Mouse (Mus musculus) hindbrain, embryonic 11.5 days (tissue): ENCODE measurements at regions not wholly inside any gene's neighbourhood (a gene's known extent, or its start where the extent isn't known, plus 50 kb on each side); places are given as distances from the start of the nearest gene placed in this dataset.

ENCODE experiments used
- ATAC-seq: fragments of 200-750 bp; cut with Nextera tagmentation; 2 replicates; pipeline ENCODE4 v1.8.0; 2017; ENCODE audit warnings: mild to moderate bottlenecking, moderate TSS enrichment, moderate library complexity; ENCODE audit not compliant: low FRiP score
- DNase-seq: peaks from one replicate; pipeline ENCODE4 v3.0.0-alpha.2; 2015; ENCODE audit warnings: low spot score
- H3K27ac ChIP-seq: fragments of 300-500 bp; sonication (generic); 2 replicates; pipeline ENCODE4 v1.5.1; 2014; ENCODE audit warnings: mild to moderate bottlenecking, low read depth, low read length
- H3K27me3 ChIP-seq: fragments of 300-500 bp; sonication (generic); 2 replicates; pipeline ENCODE4 v1.6.1; 2014; ENCODE audit warnings: mild to moderate bottlenecking, low read length, moderate library complexity, mixed read lengths; ENCODE audit not compliant: control insufficient read depth, insufficient read depth
- H3K36me3 ChIP-seq: fragments of 300-500 bp; sonication (generic); 2 replicates; pipeline ENCODE4 v1.6.1; 2014; ENCODE audit warnings: mild to moderate bottlenecking, low read length, moderate library complexity, mixed read lengths; ENCODE audit not compliant: control insufficient read depth, insufficient read depth
- H3K4me1 ChIP-seq: fragments of 300-500 bp; sonication (generic); replicated peaks from 2 replicates; pipeline ENCODE4 v1.6.1; 2014; ENCODE audit warnings: low read length, mixed read lengths; ENCODE audit not compliant: control insufficient read depth, insufficient read depth
- H3K4me2 ChIP-seq: fragments of 300-500 bp; sonication (generic); replicated peaks from 2 replicates; pipeline ENCODE4 v1.6.1; 2014; ENCODE audit warnings: mild to moderate bottlenecking, low read depth, low read length
- H3K4me3 ChIP-seq: fragments of 300-500 bp; sonication (generic); 2 replicates; pipeline ENCODE4 v1.5.1; 2014; ENCODE audit warnings: low read depth, low read length
- H3K9ac ChIP-seq: fragments of 300-500 bp; sonication (generic); 2 replicates; pipeline ENCODE4 v1.6.1; 2014; ENCODE audit warnings: low read depth, low read length
- H3K9me3 ChIP-seq: fragments of 300-500 bp; sonication (generic); 2 replicates; pipeline ENCODE4 v1.6.1; 2016; ENCODE audit warnings: low read length; ENCODE audit not compliant: control insufficient read depth
- WGBS: fragments of 180-500 bp; shearing (Covaris S2); extraction: QIAGEN DNeasy Blood & Tissue Kit; methylation state at CpG from one replicate; pipeline ENCODE4 v1.1.7; 2014; 5-methylcytosine and 5-hydroxymethylcytosine counted together

- ATAC-seq = no peak
- H3K4me1 ChIP-seq = no peaks in the 10 kb centered on the region
- no peaks in the 10 kb centered on the region for H3K36me3 ChIP-seq
- 45% methylated on average over 11 of the region's 11 CpGs for WGBS
- no peak overlapping the region for H3K9ac ChIP-seq
- no peak overlapping the region for H3K4me2 ChIP-seq
- H3K9me3 ChIP-seq = no peaks in the 10 kb centered on the region
- peak; percentile 25 for DNase-seq
- no peak overlapping the region for H3K4me3 ChIP-seq
- no peaks in the 10 kb centered on the region for H3K27me3 ChIP-seq
- no peak overlapping the region for H3K27ac ChIP-seq
These were observed 651.8 kb downstream of the Ntrk3 start for GRCm38 (mm10) chr7:78085783-78086565.

DNA sequence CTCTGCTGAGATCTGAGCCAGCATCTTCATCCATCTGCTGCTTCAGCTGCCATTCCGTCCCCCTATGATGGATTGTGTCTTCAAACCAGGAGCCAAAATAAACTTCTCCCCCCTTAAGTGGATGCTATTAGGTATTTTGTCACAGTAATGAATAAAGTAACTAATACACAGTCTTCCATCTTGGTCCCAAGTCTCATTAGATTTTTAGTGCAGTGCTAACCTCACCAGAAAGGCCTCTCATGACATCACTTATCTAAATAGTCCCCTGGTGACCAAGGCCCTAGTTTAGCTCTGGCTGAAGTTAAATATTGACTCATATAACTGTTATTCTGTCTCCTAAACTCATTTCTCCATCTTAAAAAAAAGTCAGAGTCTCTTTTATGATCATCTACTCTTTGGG lies 658.1 kb downstream of the Ntrk3 start:
- no peaks in the 10 kb centered on the region for H3K36me3 ChIP-seq
- no peak for DNase-seq
- H3K4me2 ChIP-seq = no peak overlapping the region
- H3K4me1 ChIP-seq = no peaks in the 10 kb centered on the region
- no peak overlapping the region for H3K4me3 ChIP-seq
- no peak for ATAC-seq
- H3K27ac ChIP-seq = no peak overlapping the region
- no peaks in the 10 kb centered on the region for H3K27me3 ChIP-seq
- H3K9ac ChIP-seq = no peak overlapping the region
- WGBS = 57% methylated on average over 1 of the region's 1 CpGs
- H3K9me3 ChIP-seq = no peaks in the 10 kb centered on the region

DNA sequence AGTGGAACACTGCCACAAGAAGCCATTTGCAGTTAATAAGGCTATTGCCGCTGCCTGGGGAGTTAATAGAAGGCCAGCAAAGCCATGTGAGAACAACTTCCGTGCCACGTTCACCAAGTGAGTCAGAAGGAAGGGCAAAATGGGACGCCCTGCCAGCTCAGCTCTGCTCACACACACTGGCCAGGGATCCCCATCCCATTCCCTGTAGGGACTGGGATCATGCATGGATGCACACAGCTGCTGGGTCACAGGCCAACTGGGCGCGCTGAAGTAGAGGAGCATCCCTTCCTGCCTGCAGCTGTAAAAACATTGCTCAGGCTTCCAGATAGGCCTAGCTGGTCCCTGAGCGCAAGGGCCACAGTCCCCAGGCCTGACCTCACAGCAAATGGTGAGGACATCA lies 666.7 kb downstream of the Ntrk3 start:
- 61% methylated on average over 7 of the region's 7 CpGs for WGBS
- no peaks in the 10 kb centered on the region for H3K9me3 ChIP-seq
- ATAC-seq = no peak

DNA sequence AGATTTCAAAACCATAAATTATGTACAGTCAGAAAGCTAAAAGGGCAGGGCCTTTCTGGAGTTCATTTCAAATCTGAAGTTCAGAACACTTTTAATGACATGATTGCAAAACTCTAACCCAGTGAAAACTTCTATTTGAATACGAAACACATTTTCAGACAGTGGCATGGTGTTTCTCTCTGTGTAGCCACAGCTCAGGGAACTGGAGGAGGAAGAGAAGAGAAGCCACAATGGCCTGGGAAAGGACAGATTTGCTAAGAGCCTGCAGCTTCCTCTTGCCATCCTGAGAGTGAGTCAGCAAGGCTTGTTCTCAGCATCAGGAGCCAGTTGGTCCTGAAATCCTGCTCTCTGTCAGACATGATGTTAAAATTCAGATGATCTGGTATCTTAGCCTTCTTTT lies 676.2 kb downstream of the Ntrk3 start:
- H3K4me1 ChIP-seq = no peaks in the 10 kb centered on the region
- 92% methylated on average over 1 of the region's 1 CpGs for WGBS
- no peak overlapping the region for H3K4me3 ChIP-seq
- no peak overlapping the region for H3K4me2 ChIP-seq
- no peak overlapping the region for H3K9ac ChIP-seq
- no peak for DNase-seq
- no peaks in the 10 kb centered on the region for H3K9me3 ChIP-seq
- no peaks in the 10 kb centered on the region for H3K36me3 ChIP-seq
- no peak for ATAC-seq
- no peaks in the 10 kb centered on the region for H3K27me3 ChIP-seq
- no peak overlapping the region for H3K27ac ChIP-seq

More for the DNA sequence above, 666.7 kb downstream of the Ntrk3 start:
- no peak overlapping the region for H3K4me3 ChIP-seq
- no peak overlapping the region for H3K27ac ChIP-seq
- no peak overlapping the region for H3K9ac ChIP-seq
- H3K4me1 ChIP-seq = no peaks in the 10 kb centered on the region
- H3K36me3 ChIP-seq = no peaks in the 10 kb centered on the region
- H3K4me2 ChIP-seq = no peak overlapping the region
- DNase-seq = peak; percentile 3
- H3K27me3 ChIP-seq = no peaks in the 10 kb centered on the region

DNA sequence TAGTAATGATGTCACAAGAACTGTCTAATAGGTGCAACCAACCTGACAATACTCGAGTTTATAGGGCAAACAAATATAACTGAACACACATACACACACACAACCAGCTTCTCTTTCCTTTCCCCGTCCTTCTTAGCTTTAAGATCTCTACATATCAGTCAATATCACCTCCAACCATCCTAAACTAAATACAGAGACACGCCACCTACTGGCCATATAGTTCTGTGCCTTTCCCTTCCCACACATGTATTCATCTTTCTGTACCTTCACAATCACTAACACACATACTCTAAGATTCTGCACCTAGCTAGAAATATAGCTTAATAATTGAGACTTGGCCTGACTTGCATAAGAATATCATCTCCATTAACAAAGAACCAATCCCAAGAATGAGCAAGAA lies 688.2 kb downstream of the Ntrk3 start:
- Histone ChIP-seq H3K4me3 (no peak overlapping the region), H3K4me1 (no peaks in the 10 kb centered on the region), H3K9me3 (no peaks in the 10 kb centered on the region), H3K27ac (no peak overlapping the region), H3K9ac (no peak overlapping the region), H3K4me2 (no peak overlapping the region), H3K36me3 (no peaks in the 10 kb centered on the region), H3K27me3 (no peaks in the 10 kb centered on the region)
- DNase-seq = peak; percentile 6
- no peak for ATAC-seq
- 59% methylated on average over 3 of the region's 3 CpGs for WGBS

GRCm38 (mm10) chr7:78045456-78045855 lies 692.4 kb downstream of the Ntrk3 start:
- Histone ChIP-seq H3K27ac (no peak overlapping the region), H3K27me3 (no peaks in the 10 kb centered on the region), H3K9me3 (no peaks in the 10 kb centered on the region), H3K4me1 (no peaks in the 10 kb centered on the region), H3K36me3 (no peaks in the 10 kb centered on the region), H3K9ac (no peak overlapping the region), H3K4me3 (no peak overlapping the region), H3K4me2 (no peak overlapping the region)
- no peak for ATAC-seq
- DNase-seq = no peak
- WGBS = 72% methylated on average over 5 of the region's 5 CpGs

GRCm38 (mm10) chr7:78031032-78031431 lies 706.8 kb downstream of the Ntrk3 start:
- Histone ChIP-seq H3K36me3 (no peaks in the 10 kb centered on the region), H3K9ac (no peak overlapping the region), H3K27ac (no peak overlapping the region), H3K4me3 (no peak overlapping the region), H3K27me3 (no peaks in the 10 kb centered on the region), H3K4me1 (no peaks in the 10 kb centered on the region), H3K9me3 (no peaks in the 10 kb centered on the region), H3K4me2 (no peak overlapping the region)
- ATAC-seq (no peak), DNase-seq (no peak)
- WGBS = 66% methylated on average over 2 of the region's 2 CpGs

DNA sequence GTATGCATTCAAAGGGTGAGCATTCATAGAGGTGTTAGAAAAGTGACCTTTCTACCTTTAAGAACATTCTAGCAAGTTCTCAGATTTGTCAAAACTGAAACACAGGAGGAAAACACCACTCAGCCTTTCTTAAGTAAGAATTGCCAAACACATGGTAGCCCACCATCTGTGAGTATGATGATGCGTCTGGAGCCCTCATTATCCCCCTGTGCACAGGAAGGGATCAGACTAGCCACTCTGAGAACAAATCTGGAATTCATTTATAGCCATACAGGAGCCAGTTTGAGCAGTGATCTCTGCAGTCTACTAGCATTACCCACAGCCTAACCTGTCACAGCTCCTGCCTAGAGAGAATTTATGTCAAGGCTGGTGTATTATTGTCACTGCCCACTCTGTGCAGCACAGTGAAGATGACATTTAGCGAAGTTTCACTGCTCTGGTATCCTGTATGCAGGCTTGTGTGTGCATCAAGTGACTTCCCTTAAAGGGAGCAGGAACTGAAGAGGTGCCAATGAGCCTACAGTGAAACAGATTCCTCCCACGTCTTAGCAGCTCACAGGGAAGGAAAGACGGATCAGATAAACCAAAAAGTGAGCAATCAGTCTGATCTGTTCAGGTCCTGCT lies 710.7 kb downstream of the Ntrk3 start:
- DNase-seq (no peak), ATAC-seq (no peak)
- Histone ChIP-seq H3K27ac (no peak overlapping the region), H3K4me1 (no peaks in the 10 kb centered on the region), H3K27me3 (no peaks in the 10 kb centered on the region), H3K9me3 (no peaks in the 10 kb centered on the region), H3K4me3 (no peak overlapping the region), H3K4me2 (no peak overlapping the region), H3K36me3 (no peaks in the 10 kb centered on the region), H3K9ac (no peak overlapping the region)
- WGBS = 61% methylated on average over 4 of the region's 4 CpGs

- H3K9me3 ChIP-seq = no peaks in the 10 kb centered on the region
- no peak for DNase-seq
- no peaks in the 10 kb centered on the region for H3K36me3 ChIP-seq
- H3K4me3 ChIP-seq = no peak overlapping the region
- H3K9ac ChIP-seq = no peak overlapping the region
- H3K4me1 ChIP-seq = no peaks in the 10 kb centered on the region
- WGBS = 92% methylated on average over 1 of the region's 1 CpGs
- ATAC-seq = no peak
- no peaks in the 10 kb centered on the region for H3K27me3 ChIP-seq
- H3K27ac ChIP-seq = no peak overlapping the region
- no peak overlapping the region for H3K4me2 ChIP-seq
These were observed 714.2 kb downstream of the Ntrk3 start for GRCm38 (mm10) chr7:78023591-78023990.
